Mouse (Mus musculus): ENCODE results near the gene Arid5a. TPM values are rescaled to one million over a fixed set of nuclear protein-coding genes. Genes with fewer than 3 reads are reported as not detected.
A peak's percentile ranks its signal among the peaks of the same experiment; 100 is the strongest.

Gene Arid5a
- polyA plus RNA-seq, 1 experiment, result 4.5 TPM

- H3K4me1 ChIP-seq (ENCODE audit: control insufficient read depth, insufficient read depth, low read length), result 0 out of 2 replicates have a peak, but pooled peaks cover 4% of the 10 kb centered on the region
- TF ChIP-seq CTCF (conservative IDR thresholded peaks at IDR 0.05; ENCODE audit: insufficient read depth, insufficient read length, low read depth, low read length) (peak; percentile 71), POLR2A (IDR thresholded peaks at IDR 0.05; ENCODE audit: low read depth, low read length) (no peak)
- no peak overlapping the region for H3K27ac ChIP-seq (ENCODE audit: insufficient read depth, low read depth, low read length)
- 22% methylated on average over 8 of the region's 8 CpGs for WGBS
- no peak overlapping the region for H3K4me3 ChIP-seq (ENCODE audit: insufficient read depth, low read depth, low read length)
- H3K27me3 ChIP-seq (replicated peaks; ENCODE audit: control insufficient read depth, insufficient read depth, low read length), result no peaks in the 10 kb centered on the region
- DNase-seq, result peak; percentile 77
- H3K36me3 ChIP-seq (ENCODE audit: control insufficient read depth, insufficient read depth, low read length), result no peaks in the 10 kb centered on the region
Measured at GRCm38 (mm10) chr1:36323746-36324448, 16.4 kb downstream of the Arid5a start.

- TF ChIP-seq POLR2A (IDR thresholded peaks at IDR 0.05; ENCODE audit: low read depth, low read length) (no peak), CTCF (conservative IDR thresholded peaks at IDR 0.05; ENCODE audit: insufficient read depth, insufficient read length, low read depth, low read length) (no peak)
- no peak for DNase-seq
- H3K27me3 ChIP-seq (replicated peaks; ENCODE audit: control insufficient read depth, insufficient read depth, low read length), result no peaks in the 10 kb centered on the region
- no peak overlapping the region for H3K27ac ChIP-seq (ENCODE audit: insufficient read depth, low read depth, low read length)
- 0 out of 2 replicates have a peak, but pooled peaks cover 4% of the 10 kb centered on the region for H3K4me1 ChIP-seq (ENCODE audit: control insufficient read depth, insufficient read depth, low read length)
- H3K36me3 ChIP-seq (ENCODE audit: control insufficient read depth, insufficient read depth, low read length), result no peaks in the 10 kb centered on the region
- WGBS, result 88% methylated on average over 2 of the region's 2 CpGs
- H3K4me3 ChIP-seq (ENCODE audit: insufficient read depth, low read depth, low read length), result no peak overlapping the region
Measured at GRCm38 (mm10) chr1:36325900-36326321, 18.4 kb downstream of the Arid5a start.

DNA sequence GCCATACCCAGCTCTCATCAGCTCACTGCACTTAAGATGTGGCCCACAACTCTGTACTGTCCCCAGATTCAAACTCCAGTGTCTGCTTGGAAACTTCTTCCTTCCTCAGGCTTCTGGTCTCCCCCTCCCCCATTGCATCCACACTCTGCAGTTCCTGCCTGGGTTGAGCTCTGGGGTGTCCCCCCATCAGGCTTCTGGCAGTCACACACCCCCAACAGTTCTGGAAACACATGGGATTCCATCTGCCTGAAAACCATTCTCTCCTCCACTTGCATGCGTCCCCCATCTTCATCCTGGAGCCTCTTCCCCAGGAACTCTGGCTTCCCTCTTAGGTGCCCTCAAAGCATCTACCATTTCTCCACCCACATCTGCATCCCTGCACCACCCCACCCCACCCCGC is 19.3 kb downstream of the Arid5a start:
- TF ChIP-seq POLR2A (IDR thresholded peaks at IDR 0.05; ENCODE audit: low read depth, low read length) (no peak), CTCF (conservative IDR thresholded peaks at IDR 0.05; ENCODE audit: insufficient read depth, insufficient read length, low read depth, low read length) (no peak)
- H3K27ac ChIP-seq (ENCODE audit: insufficient read depth, low read depth, low read length), result no peak overlapping the region
- no peaks in the 10 kb centered on the region for H3K27me3 ChIP-seq (replicated peaks; ENCODE audit: control insufficient read depth, insufficient read depth, low read length)
- DNase-seq, result no peak
- no peaks in the 10 kb centered on the region for H3K36me3 ChIP-seq (ENCODE audit: control insufficient read depth, insufficient read depth, low read length)
- H3K4me3 ChIP-seq (ENCODE audit: insufficient read depth, low read depth, low read length), result no peak overlapping the region
- WGBS, result 87% methylated on average over 2 of the region's 2 CpGs
- H3K4me1 ChIP-seq (ENCODE audit: control insufficient read depth, insufficient read depth, low read length), result 0 out of 2 replicates have a peak, but pooled peaks cover 4% of the 10 kb centered on the region

GRCm38 (mm10) chr1:36331743-36332142 is 24.2 kb downstream of the Arid5a start:
- no peaks in the 10 kb centered on the region for H3K36me3 ChIP-seq (ENCODE audit: control insufficient read depth, insufficient read depth, low read length)
- H3K27ac ChIP-seq (ENCODE audit: insufficient read depth, low read depth, low read length), result no peak overlapping the region
- peaks cover 2% of the 10 kb centered on the region; the same call in 1 of the 2 replicates for H3K4me1 ChIP-seq (ENCODE audit: control insufficient read depth, insufficient read depth, low read length)
- no peak overlapping the region for H3K4me3 ChIP-seq (ENCODE audit: insufficient read depth, low read depth, low read length)
- TF ChIP-seq POLR2A (IDR thresholded peaks at IDR 0.05; ENCODE audit: low read depth, low read length), result no peak
- no peak for TF ChIP-seq CTCF (conservative IDR thresholded peaks at IDR 0.05; ENCODE audit: insufficient read depth, insufficient read length, low read depth, low read length)
- no peaks in the 10 kb centered on the region for H3K27me3 ChIP-seq (replicated peaks; ENCODE audit: control insufficient read depth, insufficient read depth, low read length)
- no peak for DNase-seq
- 59% methylated on average over 6 of the region's 6 CpGs for WGBS

- Histone ChIP-seq H3K27ac (ENCODE audit: insufficient read depth, low read depth, low read length) (0 out of 2 replicates have a peak overlapping the region, but pooled peaks have one; percentile 21), H3K4me3 (ENCODE audit: insufficient read depth, low read depth, low read length) (no peak overlapping the region), H3K4me1 (ENCODE audit: control insufficient read depth, insufficient read depth, low read length) (peaks cover 2% of the 10 kb centered on the region; the same call in 1 of the 2 replicates), H3K27me3 (replicated peaks; ENCODE audit: control insufficient read depth, insufficient read depth, low read length) (no peaks in the 10 kb centered on the region), H3K36me3 (ENCODE audit: control insufficient read depth, insufficient read depth, low read length) (peaks cover 5% of the 10 kb centered on the region)
- WGBS, result 70% methylated on average over 14 of the region's 14 CpGs
- TF ChIP-seq CTCF (conservative IDR thresholded peaks at IDR 0.05; ENCODE audit: insufficient read depth, insufficient read length, low read depth, low read length), result no peak
- no peak for TF ChIP-seq POLR2A (IDR thresholded peaks at IDR 0.05; ENCODE audit: low read depth, low read length)
- peak; percentile 58 for DNase-seq
Measured at GRCm38 (mm10) chr1:36332955-36333887, 25.7 kb downstream of the Arid5a start.

DNA sequence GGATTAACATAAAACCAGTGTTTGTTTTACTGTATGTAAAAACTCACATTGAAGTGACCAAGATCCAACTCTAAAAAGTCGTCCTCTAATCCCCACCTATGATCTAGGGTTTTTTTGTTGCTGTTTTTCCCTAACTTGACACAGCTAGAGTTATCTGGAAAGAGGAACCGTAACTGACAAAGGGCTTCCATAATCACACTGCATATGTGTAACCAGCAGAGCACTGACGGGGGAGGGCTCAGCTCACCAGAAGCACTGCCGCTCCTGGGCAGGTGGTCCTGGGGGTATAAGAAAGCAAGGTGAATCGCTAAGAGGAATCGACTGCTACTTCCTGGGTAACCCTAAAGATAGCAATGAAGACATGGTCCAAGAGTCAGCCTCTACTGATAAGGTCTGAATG is 35.0 kb downstream of the Arid5a start:
- DNase-seq, result no peak
- Histone ChIP-seq H3K36me3 (ENCODE audit: control insufficient read depth, insufficient read depth, low read length) (peaks cover 23% of the 10 kb centered on the region), H3K27me3 (replicated peaks; ENCODE audit: control insufficient read depth, insufficient read depth, low read length) (no peaks in the 10 kb centered on the region), H3K27ac (ENCODE audit: insufficient read depth, low read depth, low read length) (no peak overlapping the region), H3K4me3 (ENCODE audit: insufficient read depth, low read depth, low read length) (no peak overlapping the region), H3K4me1 (ENCODE audit: control insufficient read depth, insufficient read depth, low read length) (peaks cover 8% of the 10 kb centered on the region)
- no peak for TF ChIP-seq CTCF (conservative IDR thresholded peaks at IDR 0.05; ENCODE audit: insufficient read depth, insufficient read length, low read depth, low read length)
- TF ChIP-seq POLR2A (IDR thresholded peaks at IDR 0.05; ENCODE audit: low read depth, low read length), result no peak
- 92% methylated on average over 6 of the region's 6 CpGs for WGBS

GRCm38 (mm10) chr1:36352351-36352750 is 44.8 kb downstream of the Arid5a start:
- TF ChIP-seq POLR2A (IDR thresholded peaks at IDR 0.05; ENCODE audit: low read depth, low read length), result no peak
- TF ChIP-seq CTCF (conservative IDR thresholded peaks at IDR 0.05; ENCODE audit: insufficient read depth, insufficient read length, low read depth, low read length), result no peak
- H3K4me1 ChIP-seq (ENCODE audit: control insufficient read depth, insufficient read depth, low read length), result peaks cover 12% of the 10 kb centered on the region; the same call in 1 of the 2 replicates
- no peak overlapping the region for H3K27ac ChIP-seq (ENCODE audit: insufficient read depth, low read depth, low read length)
- no peaks in the 10 kb centered on the region for H3K27me3 ChIP-seq (replicated peaks; ENCODE audit: control insufficient read depth, insufficient read depth, low read length)
- no peak overlapping the region for H3K4me3 ChIP-seq (ENCODE audit: insufficient read depth, low read depth, low read length)
- DNase-seq, result no peak
- H3K36me3 ChIP-seq (ENCODE audit: control insufficient read depth, insufficient read depth, low read length), result peaks cover 21% of the 10 kb centered on the region
- 66% methylated on average over 4 of the region's 4 CpGs for WGBS

All from kidney, adult 2 months (tissue).